Mouse (Mus musculus): Measurements from ENCODE around the gene Tor2a. TPM values are rescaled to one million over a fixed set of nuclear protein-coding genes. Genes with fewer than 3 reads are reported as not detected.
A peak's percentile ranks its signal among the peaks of the same experiment; 100 is the strongest.

The Tor2a gene
- total RNA-seq, 1 experiment from 2014 or later = 25.3 TPM

- DNase-seq = no peak
Observed at GRCm38 (mm10) chr2:32761859-32762258, 4.8 kb downstream of the Tor2a start.

- no peak for DNase-seq
Observed at GRCm38 (mm10) chr2:32763353-32763752, 6.3 kb downstream of the Tor2a start.

- DNase-seq = no peak
Observed at GRCm38 (mm10) chr2:32767241-32767640, 10.2 kb downstream of the Tor2a start.

DNA sequence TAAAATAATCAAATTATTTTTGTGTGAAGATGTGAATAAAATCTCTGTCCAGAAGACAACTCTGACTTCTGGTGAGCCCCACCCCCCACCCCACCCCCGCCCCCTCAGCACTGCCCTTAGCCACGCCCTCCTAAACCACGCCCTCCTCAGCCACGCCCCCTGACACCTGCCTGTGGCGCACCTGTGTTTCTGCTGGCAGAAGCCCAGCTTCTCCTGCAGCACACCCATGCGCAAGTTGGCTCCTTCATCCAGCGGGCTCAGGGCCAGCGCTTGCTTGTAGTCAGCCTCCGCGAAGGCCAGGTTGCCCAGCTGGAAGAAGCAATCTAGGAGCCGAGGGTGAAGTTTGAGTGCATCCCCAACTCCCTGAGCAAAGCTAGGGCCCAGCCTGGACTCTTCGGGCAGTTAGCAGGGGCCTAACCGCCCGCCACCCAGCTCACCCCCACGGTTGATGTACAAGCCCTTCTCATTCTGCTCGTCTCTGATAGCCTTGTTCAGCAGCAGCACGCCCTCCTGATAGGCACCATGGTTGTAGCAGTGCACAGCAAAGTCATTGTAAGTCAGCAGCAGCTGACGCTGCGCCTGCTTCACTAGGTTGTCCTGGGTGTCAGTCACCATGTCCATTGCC is 11.7 kb downstream of the Tor2a start:
- no peak for DNase-seq

GRCm38 (mm10) chr2:32769327-32770085 is 12.5 kb downstream of the Tor2a start:
- DNase-seq = no peak

DNA sequence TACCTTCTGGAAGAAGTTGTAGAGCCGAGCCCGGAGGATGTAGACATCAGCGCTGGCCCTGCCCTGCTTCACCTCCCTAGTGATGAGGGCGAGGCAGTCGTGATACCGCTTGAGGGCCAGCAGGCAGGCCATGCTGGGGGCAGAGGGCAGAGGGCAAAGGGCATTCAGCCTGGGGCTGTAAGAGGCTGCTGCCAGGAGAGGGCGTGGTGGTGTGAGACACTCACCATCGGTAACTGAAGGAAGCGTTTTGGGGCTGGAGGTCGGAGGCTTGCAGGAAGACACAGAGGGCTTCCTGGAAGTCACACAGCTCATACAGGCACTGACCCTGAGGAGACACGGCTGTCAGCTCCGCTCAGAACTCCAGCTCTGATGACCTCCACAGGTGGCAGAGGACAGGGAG is 14.9 kb downstream of the Tor2a start:
- DNase-seq = no peak

GRCm38 (mm10) chr2:32772626-32773279 is 15.7 kb downstream of the Tor2a start:
- DNase-seq = no peak

DNA sequence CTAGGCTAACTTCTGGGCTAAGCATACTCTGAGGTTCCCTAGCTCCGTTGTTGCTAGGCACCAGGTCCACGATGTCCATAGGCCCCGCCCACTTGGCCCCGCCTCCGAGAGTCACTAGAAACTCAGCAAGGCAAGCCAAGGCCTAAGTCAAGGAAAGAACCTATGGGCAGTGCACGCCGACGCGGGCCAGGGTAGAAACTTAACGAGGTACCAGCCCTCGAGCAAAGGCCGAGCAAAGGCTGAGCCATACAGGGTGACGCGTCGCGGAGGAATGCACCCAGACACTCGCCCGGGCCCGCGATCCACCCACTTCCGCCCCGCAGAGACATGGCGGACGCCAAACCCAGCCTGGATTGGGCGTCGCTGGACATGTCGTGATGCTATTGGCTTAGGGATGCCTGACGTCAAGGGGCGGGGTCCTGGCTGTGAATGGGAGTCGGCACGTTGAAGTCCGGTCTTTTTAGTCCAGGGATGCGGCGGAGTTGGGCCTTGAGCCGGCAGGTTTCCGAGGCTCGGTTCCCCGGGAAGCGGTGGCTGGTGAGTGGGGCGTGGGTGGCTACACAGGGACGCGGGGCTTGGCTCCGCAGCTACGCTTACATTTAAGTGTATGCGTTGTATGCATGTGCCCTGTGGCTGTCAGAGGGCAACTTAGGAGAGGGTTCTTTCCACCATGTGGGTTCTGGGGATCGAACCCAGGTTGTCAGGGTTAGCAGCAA is 18.5 kb downstream of the Tor2a start, which contains the start of the genes Ttc16 and Ptrh1:
TSS of gene Ttc16 (minus strand) at position 275 of the 716 bp plus-strand sequence.
TSS of gene Ptrh1 (plus strand) at position 428 of the 716 bp plus-strand sequence.
- peak; percentile 100 for DNase-seq

GRCm38 (mm10) chr2:32776192-32776591 is 19.2 kb downstream of the Tor2a start:
- no peak for DNase-seq

DNA sequence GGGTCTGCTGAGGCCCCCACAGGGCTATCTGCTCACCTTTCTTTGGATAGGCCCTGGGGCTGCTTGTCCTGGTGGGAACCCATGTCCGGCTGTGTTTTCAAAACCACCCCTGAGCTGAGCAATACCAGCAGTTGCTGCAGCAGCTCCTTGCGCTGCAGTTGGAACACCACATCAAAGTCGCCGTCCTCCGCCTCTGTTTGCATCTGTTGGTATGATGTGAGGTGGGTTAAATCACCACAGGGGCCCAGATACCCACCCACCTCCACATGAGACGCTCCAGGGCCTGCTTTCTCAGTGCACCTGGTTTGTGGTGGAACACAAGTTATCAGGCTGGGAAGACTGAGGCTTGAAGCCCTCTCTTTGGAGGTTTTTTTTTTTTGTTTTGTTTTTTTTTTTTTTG is 21.0 kb downstream of the Tor2a start:
- no peak for DNase-seq

DNA sequence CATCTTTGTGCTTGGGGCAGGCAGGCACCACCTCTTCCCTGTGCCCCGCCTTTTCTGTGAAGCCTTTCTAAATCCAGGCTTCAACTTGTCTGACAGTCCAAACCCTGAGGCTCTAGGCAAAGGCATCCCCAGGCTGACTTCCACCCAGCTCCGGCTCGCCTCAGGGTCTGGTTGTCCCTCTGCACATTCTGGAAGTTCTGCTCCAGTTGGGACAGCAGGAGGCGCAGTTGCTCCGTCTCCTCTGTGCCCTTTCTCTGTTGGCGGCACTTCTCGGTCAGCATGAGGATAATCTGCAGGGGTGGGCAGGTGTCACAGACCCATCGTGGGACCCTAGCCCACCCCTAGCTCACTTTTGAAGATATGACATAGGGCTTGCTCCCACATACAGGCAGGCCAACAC is 22.1 kb downstream of the Tor2a start:
- DNase-seq = peak; percentile 80

- DNase-seq = no peak
Observed at GRCm38 (mm10) chr2:32779714-32780113, 22.7 kb downstream of the Tor2a start.

- no peak for DNase-seq
Observed at GRCm38 (mm10) chr2:32781710-32782109, 24.7 kb downstream of the Tor2a start.

DNA sequence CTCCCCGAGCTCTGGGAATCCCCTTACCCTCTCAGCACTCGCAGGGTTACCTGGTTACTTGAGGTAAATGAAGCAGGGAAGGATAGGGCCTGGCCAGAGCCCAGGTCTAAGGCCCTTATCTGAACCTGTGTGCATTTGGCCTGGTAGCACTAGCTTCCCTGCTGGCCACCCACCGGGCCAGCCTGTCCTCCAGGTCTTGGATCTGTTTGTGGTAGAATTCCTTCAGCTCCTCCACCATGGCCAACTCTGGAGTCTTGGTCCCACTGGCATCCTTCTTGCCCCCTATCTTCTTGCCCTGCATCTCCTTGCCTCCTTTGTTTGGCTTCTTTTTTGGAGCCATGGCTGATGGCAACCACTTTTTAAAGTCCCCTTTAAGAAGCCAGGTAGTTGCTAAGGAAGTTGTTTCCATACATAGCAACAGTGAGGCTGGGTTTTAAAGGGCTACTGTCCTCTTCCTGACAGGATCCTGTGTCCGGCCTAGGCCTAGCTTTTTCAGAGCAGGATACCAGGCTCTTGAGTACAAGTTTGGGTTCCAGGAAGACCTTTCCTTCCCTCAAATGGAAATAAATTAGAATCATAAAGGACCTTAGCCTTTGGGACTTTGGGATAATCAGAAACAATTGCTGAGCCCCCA is 27.1 kb downstream of the Tor2a start, which contains the start of gene Cfap157:
TSS of gene Cfap157 (minus strand) at position 381 of the 634 bp plus-strand sequence.
- no peak for DNase-seq

GRCm38 (mm10) chr2:32787176-32787575 is 30.1 kb downstream of the Tor2a start:
- DNase-seq = no peak

DNA sequence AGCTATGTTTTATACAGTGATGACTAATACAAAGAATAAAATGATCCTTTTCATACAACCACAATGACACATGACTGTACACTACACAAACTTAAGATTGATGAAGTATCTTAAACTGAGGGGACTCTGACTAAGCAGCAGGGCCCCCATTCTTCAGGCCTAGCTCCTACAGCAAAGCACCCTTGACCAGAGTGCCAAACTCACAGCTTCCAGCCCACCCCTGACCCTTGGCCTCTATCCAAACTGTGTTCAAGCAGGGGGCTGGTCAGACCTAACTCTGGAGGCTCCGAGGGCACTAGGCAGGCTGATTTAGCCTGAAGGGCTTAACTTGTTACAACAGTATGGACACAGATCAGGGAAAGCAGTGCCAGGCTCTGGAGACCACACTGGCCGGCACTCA is 31.5 kb downstream of the Tor2a start:
- no peak for DNase-seq

DNA sequence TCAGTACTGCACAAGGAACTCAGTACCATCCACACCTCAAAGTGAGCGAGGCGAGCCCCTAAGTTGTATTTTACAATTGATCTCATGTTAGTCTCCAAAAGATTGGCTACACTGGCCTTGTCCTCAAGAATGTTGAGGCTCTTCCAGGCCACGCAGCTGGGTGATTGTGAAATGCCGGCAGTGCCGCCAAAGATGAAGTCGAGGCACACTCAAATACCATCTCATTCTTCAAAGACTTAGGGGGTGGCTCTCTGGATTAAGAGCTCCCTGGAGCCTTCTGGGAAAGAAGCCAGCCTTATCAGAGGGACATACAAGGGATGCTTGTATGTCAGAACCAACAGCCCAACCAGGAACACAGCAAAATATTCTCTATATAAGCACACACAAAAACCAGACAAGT is 34.3 kb downstream of the Tor2a start:
- no peak for DNase-seq

DNA sequence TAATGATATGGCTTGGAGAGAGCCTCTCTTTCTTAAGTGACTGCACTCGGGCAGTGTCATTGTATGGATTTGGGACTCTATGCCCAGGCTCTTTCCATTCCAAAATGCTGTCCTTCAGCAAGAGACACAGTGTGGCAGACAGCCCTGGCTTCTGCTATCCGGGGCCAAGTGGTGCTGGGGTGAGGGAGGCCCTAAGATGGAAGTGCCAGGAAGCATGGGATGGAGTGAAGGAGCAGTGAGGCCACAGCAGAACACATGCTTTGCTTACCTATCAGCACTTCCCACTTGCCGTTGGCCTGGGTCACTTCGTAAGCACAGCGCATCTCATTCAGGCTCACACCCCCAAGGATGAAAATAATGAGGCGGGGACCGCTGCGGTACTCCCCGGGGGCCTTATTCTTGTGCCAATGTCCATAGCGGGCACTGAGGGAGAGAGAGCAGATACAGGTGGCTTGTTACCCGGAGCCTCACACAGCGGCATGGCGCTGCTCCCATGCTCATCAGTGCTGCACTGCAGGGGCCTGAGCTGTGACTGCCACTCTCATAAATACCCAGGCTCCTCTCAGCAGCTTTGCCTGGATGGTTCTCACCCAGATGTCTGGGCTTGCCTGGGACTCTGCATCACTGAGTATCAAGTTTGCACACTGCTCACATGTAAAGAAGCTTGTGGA is 38.8 kb downstream of the Tor2a start:
- DNase-seq = no peak

GRCm38 (mm10) chr2:32798251-32798962 is 41.4 kb downstream of the Tor2a start:
- DNase-seq = no peak

GRCm38 (mm10) chr2:32808816-32809566 is 52.0 kb downstream of the Tor2a start:
- DNase-seq = no peak
